Mouse (Mus musculus) limb, embryonic 10.5 days (tissue): ENCODE data around the gene Fam241b. TPM values are rescaled to one million over a fixed set of nuclear protein-coding genes. Genes with fewer than 3 reads are reported as not detected.
"Not testable (repeated sequence)": the region's sequence is repeated elsewhere in the genome, so short reads cannot be mapped to it uniquely, and the experiment has no call there.

Experiments used
- DNase-seq: peaks from one replicate; pipeline ENCODE4 v3.0.0-alpha.2; 2017; ENCODE audit warnings: low spot score
- H3K27ac ChIP-seq: fragments of 300-500 bp; sonication (generic); 2 replicates; pipeline ENCODE4 v1.5.1; 2016; ENCODE audit warnings: mild to moderate bottlenecking
- H3K27me3 ChIP-seq: fragments of 300-500 bp; sonication (generic); 2 replicates; pipeline ENCODE4 v1.6.1; 2016; ENCODE audit warnings: low read depth, mild to moderate bottlenecking; ENCODE audit not compliant: poor library complexity, severe bottlenecking
- H3K36me3 ChIP-seq: fragments of 300-500 bp; sonication (generic); 2 replicates; pipeline ENCODE4 v1.6.1; 2016; ENCODE audit warnings: mild to moderate bottlenecking, moderate library complexity
- H3K4me1 ChIP-seq: fragments of 300-500 bp; sonication (generic); 2 replicates; pipeline ENCODE4 v1.6.1; 2016
- H3K4me3 ChIP-seq: fragments of 300-500 bp; sonication (generic); 2 replicates; pipeline ENCODE4 v1.5.1; 2016; ENCODE audit warnings: mild to moderate bottlenecking, moderate library complexity
- H3K9me3 ChIP-seq: fragments of 300-500 bp; sonication (generic); replicated peaks from 2 replicates; pipeline ENCODE4 v1.6.1; 2016; ENCODE audit warnings: mild to moderate bottlenecking
- WGBS: fragments of 180-500 bp; shearing (Covaris S2); methylation state at CpG from one replicate; pipeline ENCODE4 v1.1.7; 2016; 5-methylcytosine and 5-hydroxymethylcytosine counted together
- polyA plus RNA-seq: library from polyadenylated mRNA; unstranded; fragments of >200 nt; fragmentation: Nextera tagmentation; extraction: Ambion mirVana; gene quantifications from 2 replicates; pipeline ENCODE4 v1.2.1, GENCODE M21; 2016

Fam241b gene
- polyA plus RNA-seq, 1 experiment from 2014 or later, result 12.6 TPM

DNA sequence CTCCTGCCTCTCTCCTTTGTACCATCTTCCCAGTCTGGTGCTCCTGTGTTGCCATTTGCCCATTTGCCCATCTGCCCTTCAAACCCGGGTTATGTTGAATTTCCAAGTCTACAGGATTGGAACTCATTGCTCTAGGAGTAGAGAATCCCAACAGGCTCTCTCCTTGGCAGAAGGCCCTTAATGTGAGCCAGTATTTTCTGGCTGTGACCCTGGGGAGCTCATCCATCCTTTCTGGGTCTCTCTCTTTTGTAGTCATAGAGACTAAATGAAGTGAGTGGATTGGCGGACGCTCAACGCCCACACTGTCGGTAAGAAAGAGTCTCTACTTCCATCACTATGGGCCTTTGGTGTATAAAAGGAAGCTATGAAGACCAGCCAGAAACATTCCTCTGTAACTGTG, 56.9 kb downstream of the Fam241b start:
- no peaks in the 10 kb centered on the region for H3K36me3 ChIP-seq
- no peaks in the 10 kb centered on the region for H3K27me3 ChIP-seq
- no peak overlapping the region for H3K4me3 ChIP-seq
- H3K27ac ChIP-seq, result no peak overlapping the region
- DNase-seq, result no peak
- peaks cover 6% of the 10 kb centered on the region for H3K4me1 ChIP-seq
- WGBS, result 92% methylated on average over 5 of the region's 5 CpGs
- no peaks in the 10 kb centered on the region for H3K9me3 ChIP-seq

GRCm38 (mm10) chr10:62086044-62086443, 57.7 kb downstream of the Fam241b start:
- Histone ChIP-seq H3K9me3 (no peaks in the 10 kb centered on the region), H3K36me3 (no peaks in the 10 kb centered on the region), H3K4me3 (no peak overlapping the region), H3K27me3 (no peaks in the 10 kb centered on the region), H3K27ac (no peak overlapping the region), H3K4me1 (peaks cover 6% of the 10 kb centered on the region)
- no peak for DNase-seq
- 65% methylated on average over 2 of the region's 2 CpGs for WGBS

- Histone ChIP-seq H3K9me3 (no peaks in the 10 kb centered on the region; the same call in 1 of the 2 replicates), H3K4me3 (no peak overlapping the region), H3K4me1 (no peaks in the 10 kb centered on the region), H3K27ac (no peak overlapping the region), H3K27me3 (no peaks in the 10 kb centered on the region), H3K36me3 (no peaks in the 10 kb centered on the region)
- WGBS, result 60% methylated on average over 11 of the region's 11 CpGs
- no peak for DNase-seq
These were observed 67.2 kb downstream of the Fam241b start for GRCm38 (mm10) chr10:62076248-62077134.

DNA sequence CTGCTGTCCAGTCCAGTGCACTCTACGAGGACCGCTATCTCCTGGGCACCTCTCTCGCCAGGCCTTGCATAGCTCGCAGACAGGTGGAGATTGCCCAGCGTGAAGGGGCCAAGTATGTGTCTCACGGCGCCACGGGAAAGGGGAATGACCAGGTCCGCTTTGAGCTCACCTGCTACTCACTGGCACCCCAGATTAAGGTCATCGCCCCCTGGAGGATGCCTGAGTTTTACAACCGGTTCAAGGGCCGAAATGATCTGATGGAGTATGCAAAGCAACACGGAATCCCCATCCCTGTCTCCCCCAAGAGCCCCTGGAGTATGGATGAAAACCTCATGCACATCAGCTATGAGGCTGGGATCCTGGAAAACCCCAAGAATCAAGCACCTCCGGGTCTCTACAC, 72.4 kb downstream of the Fam241b start:
- not testable (repeated sequence) for H3K9me3 ChIP-seq, DNase-seq, H3K27me3 ChIP-seq, H3K27ac ChIP-seq, H3K4me1 ChIP-seq, H3K4me3 ChIP-seq, H3K36me3 ChIP-seq
- WGBS, result 79% methylated on average over 14 of the region's 14 CpGs

DNA sequence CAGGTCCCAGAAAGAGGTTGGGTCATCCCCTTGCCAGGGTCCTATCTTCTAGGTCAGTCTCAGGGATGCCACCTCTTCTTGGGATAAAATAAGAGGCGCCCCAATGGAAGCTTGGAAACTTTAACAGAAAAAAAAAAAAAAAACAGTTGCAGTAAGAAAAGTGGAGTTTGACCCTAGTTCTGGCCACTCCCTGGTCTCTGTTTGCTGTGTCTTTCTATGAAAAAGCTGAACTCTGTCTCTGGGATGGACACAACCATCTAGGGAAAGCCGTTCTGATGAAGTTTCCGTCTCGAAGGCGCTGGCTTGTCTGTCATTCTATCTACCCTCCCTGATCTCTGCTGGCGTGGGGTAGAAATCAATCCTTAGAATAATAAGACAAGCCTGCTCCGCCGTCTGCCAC, 73.1 kb downstream of the Fam241b start:
- H3K4me3 ChIP-seq, result no peak overlapping the region
- no peak for DNase-seq
- WGBS, result 94% methylated on average over 8 of the region's 8 CpGs
- H3K27me3 ChIP-seq, result 0 out of 2 replicates have a peak, but pooled peaks cover 3% of the 10 kb centered on the region
- no peaks in the 10 kb centered on the region for H3K9me3 ChIP-seq
- H3K36me3 ChIP-seq, result no peaks in the 10 kb centered on the region
- peaks cover 8% of the 10 kb centered on the region for H3K4me1 ChIP-seq
- no peak overlapping the region for H3K27ac ChIP-seq

DNA sequence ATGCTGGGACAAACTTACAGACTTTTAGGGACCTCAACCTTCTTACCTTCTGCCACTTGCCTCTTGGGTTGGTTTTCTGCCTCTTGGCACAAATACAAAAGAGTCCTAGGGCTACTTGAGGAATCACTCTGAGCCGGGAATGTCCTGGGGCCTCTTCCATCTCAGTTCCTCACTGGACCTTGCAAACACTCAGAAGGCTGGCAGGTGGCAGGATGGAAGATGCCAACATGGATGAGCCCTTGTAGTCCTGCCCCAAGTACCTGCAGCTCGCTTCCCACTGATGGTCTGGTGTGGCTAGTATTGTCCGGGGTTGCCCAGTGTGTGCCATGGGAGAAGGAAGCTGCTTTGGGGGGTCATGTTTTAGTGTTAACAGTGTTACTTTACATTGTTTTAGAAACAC, 73.8 kb downstream of the Fam241b start:
- 96% methylated on average over 3 of the region's 3 CpGs for WGBS
- no peak overlapping the region for H3K27ac ChIP-seq
- no peaks in the 10 kb centered on the region for H3K36me3 ChIP-seq
- H3K4me1 ChIP-seq, result peaks cover 8% of the 10 kb centered on the region
- no peaks in the 10 kb centered on the region for H3K9me3 ChIP-seq
- 0 out of 2 replicates have a peak, but pooled peaks cover 3% of the 10 kb centered on the region for H3K27me3 ChIP-seq
- H3K4me3 ChIP-seq, result no peak overlapping the region
- no peak for DNase-seq

DNA sequence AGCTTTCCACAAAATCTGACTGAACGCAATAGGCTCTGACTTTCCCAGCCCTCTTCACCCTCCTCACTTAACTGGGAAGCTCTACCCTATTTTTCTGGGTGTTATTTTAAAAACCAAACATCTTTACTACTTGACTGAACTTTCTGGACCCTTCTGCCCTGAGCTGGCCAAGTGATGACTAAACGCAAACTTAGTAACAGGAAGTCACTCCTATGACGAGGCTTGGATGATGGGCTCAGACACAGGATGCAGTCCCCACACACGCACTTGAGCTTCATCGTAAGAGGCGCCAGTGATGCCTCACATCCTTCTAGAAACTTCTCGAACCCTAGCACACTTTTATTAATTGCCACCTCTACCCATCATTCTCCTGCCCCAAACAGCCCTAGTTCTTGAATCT, 74.3 kb downstream of the Fam241b start:
- H3K36me3 ChIP-seq, result no peaks in the 10 kb centered on the region
- H3K4me3 ChIP-seq, result no peak overlapping the region
- DNase-seq, result no peak
- H3K4me1 ChIP-seq, result peaks cover 8% of the 10 kb centered on the region
- no peak overlapping the region for H3K27ac ChIP-seq
- H3K9me3 ChIP-seq, result no peaks in the 10 kb centered on the region
- H3K27me3 ChIP-seq, result 0 out of 2 replicates have a peak, but pooled peaks cover 3% of the 10 kb centered on the region
- 94% methylated on average over 7 of the region's 7 CpGs for WGBS

DNA sequence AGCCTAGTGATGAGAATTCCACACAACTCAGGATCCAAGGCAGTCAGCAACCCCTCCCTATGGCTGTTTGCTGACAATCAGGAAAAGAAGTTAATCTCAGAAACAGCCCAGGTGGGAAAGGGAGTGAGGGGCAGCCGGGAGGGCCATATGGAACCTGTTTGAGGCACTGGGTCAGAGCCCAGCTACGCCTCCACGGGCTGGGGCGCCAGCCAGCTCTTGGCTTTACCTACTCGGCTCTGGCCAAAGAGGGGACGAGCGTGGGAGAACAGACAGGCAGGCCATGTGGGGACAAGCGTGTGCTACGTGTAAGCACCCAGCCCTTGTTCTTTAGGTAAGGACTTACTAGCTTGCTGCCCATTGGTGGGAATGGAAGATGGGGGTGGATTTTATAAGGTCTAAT, 75.2 kb downstream of the Fam241b start:
- no peaks in the 10 kb centered on the region for H3K9me3 ChIP-seq
- no peaks in the 10 kb centered on the region for H3K36me3 ChIP-seq
- 0 out of 2 replicates have a peak, but pooled peaks cover 3% of the 10 kb centered on the region for H3K27me3 ChIP-seq
- no peak for DNase-seq
- H3K27ac ChIP-seq, result no peak overlapping the region
- no peak overlapping the region for H3K4me3 ChIP-seq
- peaks cover 8% of the 10 kb centered on the region for H3K4me1 ChIP-seq
- 75% methylated on average over 9 of the region's 9 CpGs for WGBS

DNA sequence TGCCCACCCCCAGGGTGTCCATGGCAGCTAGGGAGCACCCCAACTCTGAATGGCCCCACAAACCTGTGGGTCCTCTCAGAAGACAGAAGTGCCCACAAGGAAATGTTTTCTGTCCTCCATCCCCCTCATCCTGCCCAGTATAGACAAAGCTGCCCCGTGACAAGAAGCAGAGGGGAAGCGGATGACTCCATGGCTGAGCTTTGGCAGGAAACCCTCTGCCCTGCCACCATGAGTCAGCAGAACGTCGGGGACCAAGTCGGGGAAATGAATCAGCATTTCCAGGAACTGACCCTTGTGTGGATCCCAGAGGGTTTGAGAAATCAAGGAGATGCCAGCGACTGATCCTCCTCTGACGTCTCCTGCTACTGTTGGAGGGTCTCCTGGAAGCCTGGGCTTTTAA, 77.5 kb downstream of the Fam241b start:
- H3K4me3 ChIP-seq, result no peak overlapping the region
- no peaks in the 10 kb centered on the region for H3K9me3 ChIP-seq
- WGBS, result 74% methylated on average over 7 of the region's 7 CpGs
- no peak for DNase-seq
- H3K27ac ChIP-seq, result 0 out of 2 replicates have a peak overlapping the region, but pooled peaks have one; percentile 6
- H3K36me3 ChIP-seq, result no peaks in the 10 kb centered on the region
- peaks cover 13% of the 10 kb centered on the region for H3K4me1 ChIP-seq
- H3K27me3 ChIP-seq, result 0 out of 2 replicates have a peak, but pooled peaks cover 3% of the 10 kb centered on the region

DNA sequence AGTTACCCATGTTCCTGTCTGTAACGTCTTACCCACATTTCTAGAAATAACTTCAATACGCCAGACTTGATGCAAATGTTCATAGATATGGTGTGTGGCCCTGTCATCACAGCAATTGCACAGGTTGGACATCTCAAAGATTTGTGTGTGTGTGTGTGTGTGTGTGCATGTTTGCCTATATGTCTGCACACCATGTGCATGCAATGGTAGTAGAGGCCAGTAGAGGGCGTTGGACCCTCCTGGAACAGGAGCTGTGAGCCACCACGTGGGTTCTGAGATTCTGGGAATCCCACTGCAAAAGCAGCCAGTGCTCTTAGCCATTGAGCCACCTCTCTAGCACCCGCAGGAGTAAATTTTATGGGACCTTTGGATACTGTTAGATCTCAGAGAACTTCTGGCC, 80.9 kb downstream of the Fam241b start:
- DNase-seq, result no peak
- 65% methylated on average over 5 of the region's 5 CpGs for WGBS
- Histone ChIP-seq H3K4me1 (peaks cover 35% of the 10 kb centered on the region), H3K36me3 (no peaks in the 10 kb centered on the region), H3K9me3 (no peaks in the 10 kb centered on the region), H3K27me3 (0 out of 2 replicates have a peak, but pooled peaks cover 3% of the 10 kb centered on the region), H3K27ac (no peak overlapping the region), H3K4me3 (no peak overlapping the region)

GRCm38 (mm10) chr10:62060969-62061678, 82.6 kb downstream of the Fam241b start:
- no peak for DNase-seq
- Histone ChIP-seq H3K4me3 (no peak overlapping the region), H3K9me3 (no peaks in the 10 kb centered on the region), H3K36me3 (no peaks in the 10 kb centered on the region), H3K4me1 (peaks cover 33% of the 10 kb centered on the region), H3K27ac (peak overlapping the region; percentile 75; the same call in 1 of the 2 replicates), H3K27me3 (no peaks in the 10 kb centered on the region)
- WGBS, result 39% methylated on average over 14 of the region's 14 CpGs

DNA sequence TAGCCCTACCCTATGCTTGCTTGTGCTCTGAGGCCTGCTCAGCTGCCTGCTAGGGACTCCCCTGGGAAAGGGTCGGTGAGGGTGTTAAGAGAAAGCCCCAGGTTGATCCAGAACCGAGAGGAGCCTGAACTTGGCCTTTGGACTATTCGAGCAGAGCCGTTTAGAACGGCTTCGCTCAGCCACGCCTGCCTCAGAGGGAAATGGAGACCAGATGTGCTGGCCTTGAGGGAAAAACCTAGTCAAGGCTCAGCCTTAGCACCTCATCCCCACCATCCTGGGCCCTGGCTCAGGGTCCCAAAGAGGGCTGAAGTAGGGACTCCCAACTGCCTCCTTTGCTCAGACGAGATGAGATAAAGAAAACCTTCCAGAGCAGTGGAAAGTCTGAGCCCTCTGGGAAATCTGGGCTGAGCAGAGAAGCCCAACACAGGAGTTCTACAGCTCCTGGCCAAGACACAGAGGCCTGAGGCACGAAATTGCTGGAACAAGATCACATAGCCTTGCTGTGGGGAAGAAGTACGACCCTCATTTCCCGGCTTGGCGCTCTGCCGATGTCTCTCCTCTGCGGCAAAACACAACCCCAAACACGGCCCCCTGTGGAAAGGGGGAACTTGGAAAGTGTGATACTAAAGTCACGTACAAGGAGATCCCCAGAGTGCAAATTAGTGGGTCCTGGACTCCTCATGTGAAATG, 83.4 kb downstream of the Fam241b start:
- Histone ChIP-seq H3K4me3 (no peak overlapping the region), H3K36me3 (no peaks in the 10 kb centered on the region), H3K27ac (peak overlapping the region; percentile 75), H3K27me3 (no peaks in the 10 kb centered on the region), H3K4me1 (peaks cover 33% of the 10 kb centered on the region), H3K9me3 (no peaks in the 10 kb centered on the region)
- DNase-seq, result peak; percentile 62
- 42% methylated on average over 16 of the region's 16 CpGs for WGBS
